In genomic region chr5:90753934-90754333, GRCm38 (mm10) we compare ENCODE assay signal across 26 mouse cellular contexts. TPM values are rescaled to one million over a fixed set of nuclear protein-coding genes. Genes with fewer than 3 reads are reported as not detected.
"Had no signal": no experiment of that assay in that cellular context is flagged by ENCODE, and none has a peak within 500 bp of the region (broad histone marks: within the 10 kb centered on the region; RNA-seq: fewer than 3 reads in every experiment).

No protein-coding gene starts in this region.

- ATAC-seq: liver, embryonic 12.5 days; midbrain, embryonic 13.5 days; midbrain, embryonic 16.5 days had no signal

- H3K4me2 ChIP-seq: kidney, embryonic 15.5 days; limb, embryonic 13.5 days; liver, embryonic 12.5 days; liver, embryonic 15.5 days; lung, embryonic 14.5 days; midbrain, embryonic 13.5 days had no signal

- H3K27ac ChIP-seq: kidney, embryonic 15.5 days; limb, embryonic 10.5 days; limb, embryonic 13.5 days; liver, embryonic 12.5 days; liver, embryonic 15.5 days; midbrain, embryonic 10.5 days; midbrain, embryonic 13.5 days had no signal

- H3K9me3 ChIP-seq: kidney, embryonic 15.5 days; limb, embryonic 10.5 days; limb, embryonic 13.5 days; liver, embryonic 12.5 days; liver, embryonic 15.5 days; megakaryocyte, embryonic 14.5 days; midbrain, embryonic 10.5 days; midbrain, embryonic 13.5 days had no signal

- H3K4me1 ChIP-seq: liver, embryonic 15.5 days had no signal

- H3K36me3 ChIP-seq: kidney, embryonic 15.5 days; limb, embryonic 10.5 days; limb, embryonic 13.5 days; liver, embryonic 12.5 days; liver, embryonic 15.5 days; midbrain, embryonic 10.5 days; midbrain, embryonic 13.5 days had no signal

- DNase-seq: kidney, adult 11 months; kidney, adult 8-10 months; kidney, postnatal 10 days; kidney, postnatal 36 days; liver; lung, embryonic 14.5 days; lung, postnatal 10 days; lung, postnatal 36 days; thymus, postnatal 25 days had no signal

- H3K4me3 ChIP-seq: kidney, embryonic 15.5 days; limb, embryonic 10.5 days; limb, embryonic 13.5 days; liver, embryonic 12.5 days; liver, embryonic 15.5 days; megakaryocyte, embryonic 14.5 days; midbrain, embryonic 10.5 days; midbrain, embryonic 13.5 days had no signal

- H3K9ac ChIP-seq: kidney, embryonic 15.5 days; limb, embryonic 13.5 days; liver, embryonic 12.5 days; liver, embryonic 15.5 days; lung, embryonic 14.5 days; midbrain, embryonic 13.5 days had no signal

- H3K27me3 ChIP-seq: megakaryocyte, embryonic 14.5 days had no signal

RNA-seq across cellular contexts. Expression of gene Cxcl5, which starts 5.2 kb away (rescaled TPM):
- total RNA-seq: left cerebral cortex, postnatal 25 days; monocyte, adult 5-6 weeks had no signal
- polyA plus RNA-seq: kidney, embryonic 15.5 days; lung, embryonic 14.5 days; midbrain, embryonic 13.5 days had no signal

RNA-seq across cellular contexts. Expression of gene Ppbp, which starts 14.4 kb away (rescaled TPM):
- total RNA-seq: layer of hippocampus, postnatal 10 days had no signal
- polyA plus RNA-seq: neural tube, embryonic 14.5 days had no signal

RNA-seq across cellular contexts. Expression of gene Cxcl3, which starts 32.0 kb away (rescaled TPM):
- total RNA-seq: layer of hippocampus, adult 8-10 months; layer of hippocampus, postnatal 10 days; left cerebral cortex, adult 8-10 months; left cerebral cortex, postnatal 25 days; monocyte, adult 5-6 weeks had no signal
- polyA plus RNA-seq: kidney, embryonic 15.5 days; limb, embryonic 10.5 days; liver, embryonic 12.5 days; liver, embryonic 15.5 days; midbrain, embryonic 10.5 days; midbrain, embryonic 13.5 days; midbrain, embryonic 16.5 days; neural tube, embryonic 11.5 days; neural tube, embryonic 14.5 days; stomach, embryonic 14.5 days had no signal

RNA-seq across cellular contexts. Expression of gene Cxcl15, which starts 40.4 kb away (rescaled TPM):
- total RNA-seq: layer of hippocampus, adult 8-10 months; layer of hippocampus, postnatal 10 days; left cerebral cortex, adult 8-10 months; left cerebral cortex, postnatal 25 days; monocyte, adult 5-6 weeks had no signal
- polyA plus RNA-seq: limb, embryonic 10.5 days; liver, embryonic 12.5 days; liver, embryonic 15.5 days; midbrain, embryonic 10.5 days; midbrain, embryonic 13.5 days; midbrain, embryonic 16.5 days; neural tube, embryonic 14.5 days had no signal
